Mouse (Mus musculus): ENCODE data around the gene Gm15023. TPM values are rescaled to one million over a fixed set of nuclear protein-coding genes. Genes with fewer than 3 reads are reported as not detected.

The Gm15023 gene
- not detected in 2 replicates for polyA plus RNA-seq (2015; fragmentation: Nextera tagmentation; extraction: Ambion mirVana)

GRCm38 (mm10) chrX:135177532-135177931 is at the start of gene Gm15023:
TSS of gene Gm15023 (minus strand) at chrX:135177632.

GRCm38 (mm10) chrX:135210436-135211221 is 33.2 kb upstream of the Gm15023 start, which contains the start of gene Tceal6:
TSS of gene Tceal6 (minus strand) at chrX:135210687.

Other genes starting within 250 kb of the Gm15023 start
- 0.08 and 0.30 TPM in 2 replicates for gene Nxf2, start 212.9 kb downstream of the Gm15023 start, polyA plus RNA-seq (2015; fragmentation: Nextera tagmentation; extraction: Ambion mirVana)
- gene Zmat1, start 168.4 kb downstream of the Gm15023 start, polyA plus RNA-seq (2015; fragmentation: Nextera tagmentation; extraction: Ambion mirVana) = 2.8 and 2.9 TPM in 2 replicates
- gene Tceal6, start 33.1 kb upstream of the Gm15023 start, polyA plus RNA-seq (2015; fragmentation: Nextera tagmentation; extraction: Ambion mirVana) = 0.23 TPM in 1 of 2 replicates, not detected in the other
- not detected in 2 replicates for gene Pramel3, start 124.7 kb upstream of the Gm15023 start, polyA plus RNA-seq (2015; fragmentation: Nextera tagmentation; extraction: Ambion mirVana)
- not detected in 2 replicates for gene Gm5128, start 195.7 kb upstream of the Gm15023 start, polyA plus RNA-seq (2015; fragmentation: Nextera tagmentation; extraction: Ambion mirVana)

All from urinary bladder, postnatal 0 days (tissue).